Mouse (Mus musculus): Measurements from ENCODE around the gene Cntnap2. TPM values are rescaled to one million over a fixed set of nuclear protein-coding genes. Genes with fewer than 3 reads are reported as not detected.

Cntnap2 gene
- polyA plus RNA-seq, 1 experiment from 2014 or later: 1.1 TPM

DNA sequence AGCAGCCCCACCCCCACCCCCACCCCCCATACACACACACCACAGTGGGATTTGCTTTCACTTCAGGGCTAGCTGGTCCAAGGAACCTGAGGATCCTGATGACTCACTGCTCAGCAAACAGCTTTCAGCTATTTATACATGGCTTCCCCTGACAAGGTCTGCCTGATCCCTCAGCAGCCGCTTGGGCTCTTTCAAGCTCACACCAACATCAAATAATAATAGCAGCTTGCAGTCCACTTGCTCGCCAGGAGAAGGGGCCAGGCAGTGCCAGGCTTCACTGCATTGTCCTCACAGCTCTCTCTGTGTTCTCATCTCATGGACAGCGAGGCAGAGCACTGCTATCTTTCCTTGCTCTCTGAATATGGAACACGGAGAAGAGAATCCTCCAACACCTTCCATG is 2273.9 kb downstream of the Cntnap2 start:
- Histone ChIP-seq H3K9me3 (ENCODE audit: control insufficient read depth, low read length) (no peaks in the 10 kb centered on the region), H3K9ac (ENCODE audit: low read length) (no peak overlapping the region), H3K4me1 (replicated peaks; ENCODE audit: control insufficient read depth, insufficient read depth, low read length) (no peaks in the 10 kb centered on the region; the same call in 1 of the 2 replicates), H3K27ac (ENCODE audit: low read length) (no peak overlapping the region), H3K4me2 (ENCODE audit: low read depth, low read length) (no peak overlapping the region), H3K36me3 (ENCODE audit: control insufficient read depth, insufficient read depth, low read length) (no peaks in the 10 kb centered on the region), H3K4me3 (ENCODE audit: low read length) (no peak overlapping the region), H3K27me3 (ENCODE audit: control insufficient read depth, insufficient read depth, low read depth, low read length) (no peaks in the 10 kb centered on the region)
- WGBS: 25% methylated on average over 4 of the region's 4 CpGs
- peak; percentile 31; the same call in 1 of the 2 replicates for ATAC-seq (ENCODE audit: low read depth)

DNA sequence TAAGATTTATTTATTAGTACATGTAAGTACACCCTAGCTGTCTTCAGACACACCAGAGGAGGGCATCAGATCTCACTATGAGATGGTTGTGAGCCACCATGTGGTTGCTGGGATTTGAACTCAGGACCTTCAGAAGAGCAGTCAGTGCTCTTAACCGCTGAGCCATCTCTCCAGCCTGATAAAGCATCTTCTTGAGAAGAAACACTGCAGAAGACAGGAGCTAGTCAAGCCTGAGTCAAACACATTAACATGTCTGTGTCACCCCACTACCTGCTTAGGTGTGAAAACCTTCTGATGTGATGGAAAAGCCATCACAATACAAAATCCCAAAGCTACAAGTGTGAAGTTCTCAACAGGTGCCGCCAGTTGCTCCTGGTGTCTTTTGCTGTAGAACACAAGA is 2275.2 kb downstream of the Cntnap2 start:
- no peaks in the 10 kb centered on the region for H3K9me3 ChIP-seq (ENCODE audit: control insufficient read depth, low read length)
- H3K4me2 ChIP-seq (ENCODE audit: low read depth, low read length): no peak overlapping the region
- H3K27ac ChIP-seq (ENCODE audit: low read length): no peak overlapping the region
- no peaks in the 10 kb centered on the region for H3K36me3 ChIP-seq (ENCODE audit: control insufficient read depth, insufficient read depth, low read length)
- ATAC-seq (ENCODE audit: low read depth): no peak
- H3K9ac ChIP-seq (ENCODE audit: low read length): no peak overlapping the region
- H3K4me3 ChIP-seq (ENCODE audit: low read length): no peak overlapping the region
- H3K27me3 ChIP-seq (ENCODE audit: control insufficient read depth, insufficient read depth, low read depth, low read length): no peaks in the 10 kb centered on the region
- WGBS: 85% methylated on average over 2 of the region's 2 CpGs
- H3K4me1 ChIP-seq (replicated peaks; ENCODE audit: control insufficient read depth, insufficient read depth, low read length): no peaks in the 10 kb centered on the region; the same call in 1 of the 2 replicates

DNA sequence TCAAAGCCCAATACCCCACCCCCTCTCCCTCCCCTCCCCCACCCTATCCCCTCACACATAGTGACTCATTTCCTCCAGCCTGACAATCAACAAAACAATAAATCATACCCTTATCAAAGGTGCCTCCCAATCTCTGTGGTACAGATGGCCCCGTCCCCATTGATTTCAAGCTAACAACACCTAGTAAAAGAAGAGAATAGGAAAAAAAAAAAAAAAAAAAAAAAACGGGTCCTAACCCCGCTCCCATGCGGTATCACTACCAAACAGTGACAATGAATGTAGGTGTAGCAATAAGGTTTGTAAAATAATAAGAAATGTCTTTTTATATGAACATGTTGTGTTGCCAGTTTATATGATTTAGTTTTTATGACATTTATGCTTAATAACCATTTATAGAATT is 2278.1 kb downstream of the Cntnap2 start:
- WGBS: 73% methylated on average over 4 of the region's 4 CpGs
- no peak overlapping the region for H3K9ac ChIP-seq (ENCODE audit: low read length)
- no peak overlapping the region for H3K27ac ChIP-seq (ENCODE audit: low read length)

DNA sequence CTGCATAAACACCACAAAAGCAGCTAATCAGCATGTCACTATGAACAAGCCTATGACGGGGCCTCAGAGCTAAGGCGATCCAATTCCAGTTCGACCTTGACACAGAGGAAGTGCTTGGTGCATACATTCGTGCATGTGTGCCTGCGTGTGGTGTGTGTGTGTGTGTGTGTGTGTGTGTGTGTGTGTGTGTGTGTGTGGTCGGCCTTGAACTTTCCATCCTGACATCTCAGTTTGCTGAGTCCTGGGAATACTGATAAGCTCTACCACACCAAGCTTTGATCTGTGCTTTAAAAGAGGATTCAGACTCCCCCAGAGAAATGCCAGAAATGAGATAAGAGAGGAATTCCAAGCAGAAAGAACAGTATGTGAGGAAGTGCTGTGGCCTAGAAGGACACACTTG is 2279.0 kb downstream of the Cntnap2 start:
- no peak overlapping the region for H3K4me2 ChIP-seq (ENCODE audit: low read depth, low read length)
- no peaks in the 10 kb centered on the region; the same call in 1 of the 2 replicates for H3K4me1 ChIP-seq (replicated peaks; ENCODE audit: control insufficient read depth, insufficient read depth, low read length)
- H3K36me3 ChIP-seq (ENCODE audit: control insufficient read depth, insufficient read depth, low read length): no peaks in the 10 kb centered on the region
- H3K4me3 ChIP-seq (ENCODE audit: low read length): no peak overlapping the region
- no peaks in the 10 kb centered on the region for H3K27me3 ChIP-seq (ENCODE audit: control insufficient read depth, insufficient read depth, low read depth, low read length)
- H3K9ac ChIP-seq (ENCODE audit: low read length): no peak overlapping the region
- ATAC-seq (ENCODE audit: low read depth): peak; percentile 66; the same call in 1 of the 2 replicates
- H3K27ac ChIP-seq (ENCODE audit: low read length): no peak overlapping the region
- no peaks in the 10 kb centered on the region for H3K9me3 ChIP-seq (ENCODE audit: control insufficient read depth, low read length)
- 11% methylated on average over 6 of the region's 6 CpGs for WGBS

More for the DNA sequence above, 2278.1 kb downstream of the Cntnap2 start:
- Histone ChIP-seq H3K27me3 (ENCODE audit: control insufficient read depth, insufficient read depth, low read depth, low read length) (no peaks in the 10 kb centered on the region), H3K4me2 (ENCODE audit: low read depth, low read length) (no peak overlapping the region), H3K36me3 (ENCODE audit: control insufficient read depth, insufficient read depth, low read length) (no peaks in the 10 kb centered on the region), H3K4me3 (ENCODE audit: low read length) (no peak overlapping the region), H3K4me1 (replicated peaks; ENCODE audit: control insufficient read depth, insufficient read depth, low read length) (no peaks in the 10 kb centered on the region; the same call in 1 of the 2 replicates), H3K9me3 (ENCODE audit: control insufficient read depth, low read length) (no peaks in the 10 kb centered on the region)
- ATAC-seq (ENCODE audit: low read depth): no peak

DNA sequence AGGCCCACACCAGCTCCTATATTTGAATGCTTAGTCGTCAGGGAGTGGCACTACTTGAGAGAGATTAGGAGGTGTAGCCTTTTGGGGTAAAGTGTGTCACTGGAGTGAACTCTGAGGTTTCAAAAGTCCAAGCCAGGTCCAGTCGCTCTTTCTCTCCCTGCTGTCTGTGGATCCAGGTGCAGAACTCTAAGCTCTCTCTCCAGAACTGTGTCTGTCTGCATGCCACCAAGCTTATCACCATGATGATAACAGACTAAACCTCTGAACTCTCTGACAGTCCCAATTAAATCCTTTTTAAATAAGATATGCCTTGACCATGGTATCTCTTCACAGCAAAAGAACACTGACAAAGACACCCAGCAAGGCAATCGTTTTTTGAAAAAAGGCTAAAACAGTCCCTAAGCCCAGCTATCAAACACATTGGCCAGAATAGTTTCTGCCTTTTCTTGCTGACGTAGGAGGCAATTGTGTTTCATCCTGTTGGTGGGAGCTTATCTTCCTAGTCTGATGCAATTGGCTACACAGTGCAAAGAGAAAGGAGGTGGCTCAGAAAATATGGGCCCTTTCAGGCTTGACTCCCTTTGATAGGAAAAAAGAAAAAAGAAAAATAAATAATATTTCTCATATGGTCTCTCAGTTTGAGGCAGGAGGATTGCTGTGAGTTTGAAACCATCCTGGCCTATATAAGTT is 2281.8 kb downstream of the Cntnap2 start:
- Histone ChIP-seq H3K27me3 (ENCODE audit: control insufficient read depth, insufficient read depth, low read depth, low read length) (no peaks in the 10 kb centered on the region), H3K36me3 (ENCODE audit: control insufficient read depth, insufficient read depth, low read length) (no peaks in the 10 kb centered on the region), H3K4me1 (replicated peaks; ENCODE audit: control insufficient read depth, insufficient read depth, low read length) (no peaks in the 10 kb centered on the region; the same call in 1 of the 2 replicates), H3K4me2 (ENCODE audit: low read depth, low read length) (no peak overlapping the region), H3K27ac (ENCODE audit: low read length) (no peak overlapping the region), H3K9ac (ENCODE audit: low read length) (no peak overlapping the region), H3K4me3 (ENCODE audit: low read length) (no peak overlapping the region), H3K9me3 (ENCODE audit: control insufficient read depth, low read length) (no peaks in the 10 kb centered on the region)
- 48% methylated on average over 4 of the region's 4 CpGs for WGBS
- ATAC-seq (ENCODE audit: low read depth): no peak

DNA sequence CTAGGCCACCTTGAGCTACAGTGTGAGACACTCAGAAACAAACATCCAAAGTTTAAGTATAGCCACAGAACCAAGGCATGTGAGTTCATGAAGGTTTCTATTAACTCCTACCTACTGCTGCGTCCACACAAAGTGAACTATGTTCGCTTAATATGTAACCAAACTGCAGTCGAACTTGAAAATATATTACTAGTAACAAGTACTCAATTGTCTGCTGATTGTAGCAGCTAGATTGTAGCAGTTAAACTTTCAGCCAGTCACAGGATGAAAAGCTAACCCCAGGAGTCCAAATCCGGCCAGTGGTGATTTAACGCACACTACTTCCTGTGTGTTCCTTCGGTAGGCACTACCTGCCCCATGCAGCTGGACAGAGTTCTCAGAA is 2282.3 kb downstream of the Cntnap2 start:
- no peak for ATAC-seq (ENCODE audit: low read depth)
- Histone ChIP-seq H3K9me3 (ENCODE audit: control insufficient read depth, low read length) (no peaks in the 10 kb centered on the region), H3K4me3 (ENCODE audit: low read length) (no peak overlapping the region), H3K9ac (ENCODE audit: low read length) (no peak overlapping the region), H3K36me3 (ENCODE audit: control insufficient read depth, insufficient read depth, low read length) (no peaks in the 10 kb centered on the region), H3K27ac (ENCODE audit: low read length) (no peak overlapping the region), H3K27me3 (ENCODE audit: control insufficient read depth, insufficient read depth, low read depth, low read length) (no peaks in the 10 kb centered on the region), H3K4me1 (replicated peaks; ENCODE audit: control insufficient read depth, insufficient read depth, low read length) (no peaks in the 10 kb centered on the region; the same call in 1 of the 2 replicates), H3K4me2 (ENCODE audit: low read depth, low read length) (no peak overlapping the region)
- 48% methylated on average over 6 of the region's 6 CpGs for WGBS

DNA sequence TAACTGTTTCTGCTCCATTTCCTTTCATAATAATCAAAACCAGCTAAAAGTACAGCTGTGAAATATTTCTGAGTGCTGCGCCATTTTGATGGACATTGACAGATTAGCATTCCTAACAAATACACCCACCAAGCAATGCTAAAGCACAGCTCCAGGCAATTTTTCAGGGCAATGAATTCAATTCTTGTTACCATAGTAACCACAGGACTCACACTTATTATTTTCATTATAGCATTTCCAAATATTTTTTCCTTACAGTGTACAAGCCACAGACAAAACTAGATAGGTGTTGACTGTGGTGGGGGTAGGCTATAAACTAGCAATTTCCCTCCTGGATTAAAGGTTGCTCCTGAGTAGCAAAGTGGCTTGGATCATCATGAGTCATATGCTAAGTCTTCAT is 2284.1 kb downstream of the Cntnap2 start:
- H3K27me3 ChIP-seq (ENCODE audit: control insufficient read depth, insufficient read depth, low read depth, low read length): no peaks in the 10 kb centered on the region
- H3K36me3 ChIP-seq (ENCODE audit: control insufficient read depth, insufficient read depth, low read length): no peaks in the 10 kb centered on the region
- no peaks in the 10 kb centered on the region for H3K4me1 ChIP-seq (replicated peaks; ENCODE audit: control insufficient read depth, insufficient read depth, low read length)
- no peak overlapping the region for H3K4me3 ChIP-seq (ENCODE audit: low read length)
- WGBS: 84% methylated on average over 1 of the region's 1 CpGs
- ATAC-seq (ENCODE audit: low read depth): no peak
- no peak overlapping the region for H3K4me2 ChIP-seq (ENCODE audit: low read depth, low read length)
- no peak overlapping the region for H3K9ac ChIP-seq (ENCODE audit: low read length)
- no peak overlapping the region for H3K27ac ChIP-seq (ENCODE audit: low read length)
- no peaks in the 10 kb centered on the region for H3K9me3 ChIP-seq (ENCODE audit: control insufficient read depth, low read length)

DNA sequence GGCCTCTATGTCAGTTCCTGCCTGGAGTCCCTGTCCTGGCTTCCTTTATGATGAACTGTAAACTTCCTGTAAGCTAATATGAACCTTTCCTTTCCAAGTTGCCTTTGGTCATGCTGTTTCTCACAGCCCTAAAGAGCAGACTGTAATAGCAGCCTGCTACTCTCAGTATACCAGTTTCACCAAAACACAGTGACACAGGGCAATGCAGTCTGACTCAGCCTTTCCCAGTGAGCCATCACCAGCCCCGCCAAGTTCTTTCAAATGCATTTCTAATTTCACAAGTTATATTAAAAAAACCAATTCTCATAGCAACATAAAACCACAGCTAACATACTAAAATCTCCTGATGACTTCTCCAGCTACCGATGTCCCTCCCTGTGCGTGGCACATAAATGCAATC is 2285.5 kb downstream of the Cntnap2 start:
- Histone ChIP-seq H3K27ac (ENCODE audit: low read length) (no peak overlapping the region), H3K36me3 (ENCODE audit: control insufficient read depth, insufficient read depth, low read length) (no peaks in the 10 kb centered on the region), H3K27me3 (ENCODE audit: control insufficient read depth, insufficient read depth, low read depth, low read length) (no peaks in the 10 kb centered on the region), H3K4me3 (ENCODE audit: low read length) (no peak overlapping the region), H3K4me1 (replicated peaks; ENCODE audit: control insufficient read depth, insufficient read depth, low read length) (no peaks in the 10 kb centered on the region), H3K9me3 (ENCODE audit: control insufficient read depth, low read length) (no peaks in the 10 kb centered on the region), H3K4me2 (ENCODE audit: low read depth, low read length) (no peak overlapping the region), H3K9ac (ENCODE audit: low read length) (no peak overlapping the region)
- WGBS: 76% methylated on average over 3 of the region's 3 CpGs
- ATAC-seq (ENCODE audit: low read depth): no peak

DNA sequence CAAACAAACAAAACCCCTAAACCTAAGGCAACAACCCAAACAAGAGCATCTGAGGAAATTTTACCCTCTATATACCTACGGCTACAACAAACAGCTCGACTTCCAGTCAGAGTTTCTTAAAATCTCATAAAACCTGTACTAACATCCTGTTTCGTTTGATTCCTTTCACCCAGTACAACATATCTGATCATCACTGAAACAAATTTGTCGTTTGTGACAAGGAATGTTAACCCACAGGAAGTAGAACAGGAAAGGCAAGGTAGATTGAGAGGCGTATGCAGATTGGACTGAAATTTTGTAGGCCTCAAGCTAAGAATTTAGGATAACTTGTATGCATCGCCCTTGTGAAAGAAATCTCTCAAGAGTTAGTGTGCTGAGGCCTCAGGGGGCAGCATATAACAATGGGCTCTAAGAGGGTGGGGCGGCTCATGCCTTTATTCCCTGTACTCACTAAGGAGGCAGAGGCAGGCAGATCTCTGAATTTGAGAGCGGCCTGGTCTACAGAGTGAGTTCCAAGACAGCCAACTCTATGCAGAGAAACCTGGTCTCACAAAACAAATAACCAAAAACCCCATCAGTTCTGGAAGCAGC is 2291.0 kb downstream of the Cntnap2 start:
- no peak for ATAC-seq (ENCODE audit: low read depth)
- no peaks in the 10 kb centered on the region for H3K9me3 ChIP-seq (ENCODE audit: control insufficient read depth, low read length)
- H3K27ac ChIP-seq (ENCODE audit: low read length): no peak overlapping the region
- H3K27me3 ChIP-seq (ENCODE audit: control insufficient read depth, insufficient read depth, low read depth, low read length): no peaks in the 10 kb centered on the region
- H3K36me3 ChIP-seq (ENCODE audit: control insufficient read depth, insufficient read depth, low read length): no peaks in the 10 kb centered on the region
- no peak overlapping the region for H3K4me2 ChIP-seq (ENCODE audit: low read depth, low read length)
- WGBS: 86% methylated on average over 8 of the region's 8 CpGs
- H3K9ac ChIP-seq (ENCODE audit: low read length): no peak overlapping the region
- no peaks in the 10 kb centered on the region for H3K4me1 ChIP-seq (replicated peaks; ENCODE audit: control insufficient read depth, insufficient read depth, low read length)
- H3K4me3 ChIP-seq (ENCODE audit: low read length): no peak overlapping the region
